Mouse (Mus musculus) induced T-regulatory cell, adult 2 months (primary cell): Measurements from ENCODE around the gene Polg.
A peak's percentile ranks its signal among the peaks of the same experiment; 100 is the strongest.

Experiments
- DNase-seq: peaks from one replicate; pipeline ENCODE4 v3.0.0-alpha.2; 2012; ENCODE audit warnings: low read depth

The Polg gene

GRCm38 (mm10) chr7:79502152-79503102, 36.3 kb upstream of the Polg start:
- DNase-seq, result no peak

GRCm38 (mm10) chr7:79501581-79502031, 35.4 kb upstream of the Polg start:
- DNase-seq, result no peak

- no peak for DNase-seq
These were observed 34.6 kb upstream of the Polg start for GRCm38 (mm10) chr7:79500681-79501306.

- no peak for DNase-seq
These were observed 33.7 kb upstream of the Polg start for GRCm38 (mm10) chr7:79499596-79500570.

- peak; percentile 34 for DNase-seq
These were observed 32.9 kb upstream of the Polg start for GRCm38 (mm10) chr7:79498965-79499595.

- DNase-seq, result no peak
These were observed 32.2 kb upstream of the Polg start for GRCm38 (mm10) chr7:79498356-79498755.

GRCm38 (mm10) chr7:79497701-79498115, 31.5 kb upstream of the Polg start:
- no peak for DNase-seq

- DNase-seq, result no peak
These were observed 30.7 kb upstream of the Polg start for GRCm38 (mm10) chr7:79496816-79497328.

GRCm38 (mm10) chr7:79495988-79496815, 30.0 kb upstream of the Polg start:
- peak; percentile 86 for DNase-seq

- DNase-seq, result peak; percentile 67
These were observed 27.8 kb upstream of the Polg start for GRCm38 (mm10) chr7:79493915-79494314.

- DNase-seq, result no peak
These were observed 20.4 kb upstream of the Polg start for GRCm38 (mm10) chr7:79486528-79486927.

- no peak for DNase-seq
These were observed 8.8 kb upstream of the Polg start for GRCm38 (mm10) chr7:79474831-79475399.

GRCm38 (mm10) chr7:79473496-79474194, 7.5 kb upstream of the Polg start:
- DNase-seq, result no peak

- DNase-seq, result peak; percentile 66
These were observed 6.6 kb upstream of the Polg start for GRCm38 (mm10) chr7:79472792-79473191.

GRCm38 (mm10) chr7:79471436-79471835, 5.3 kb upstream of the Polg start:
- peak; percentile 39 for DNase-seq

- no peak for DNase-seq
These were observed 4.6 kb upstream of the Polg start for GRCm38 (mm10) chr7:79470718-79471117.

- DNase-seq, result no peak
These were observed 3.6 kb upstream of the Polg start for GRCm38 (mm10) chr7:79469766-79470165.

GRCm38 (mm10) chr7:79468994-79469393, 2.8 kb upstream of the Polg start:
- no peak for DNase-seq

- no peak for DNase-seq
These were observed 1.8 kb upstream of the Polg start for GRCm38 (mm10) chr7:79467951-79468350.
